Mouse (Mus musculus) layer of hippocampus, adult 9-11 months (tissue): ENCODE data around the gene Aimp2.

Source experiments
- DNase-seq: peaks from one replicate; pipeline ENCODE4 v3.0.0; 2022

Gene Aimp2

GRCm38 (mm10) chr5:143909417-143910400 is at the start of gene Aimp2, which contains the start of gene Pms2:
TSS of gene Aimp2 (minus strand) at chr5:143909847.
TSS of gene Pms2 (plus strand) at chr5:143909964.
- DNase-seq = peak; percentile 98

GRCm38 (mm10) chr5:143957101-143957500 is 47.5 kb upstream of the Aimp2 start:
- no peak for DNase-seq

- no peak for DNase-seq
These were observed 40.4 kb upstream of the Aimp2 start for GRCm38 (mm10) chr5:143950016-143950415.

GRCm38 (mm10) chr5:143948361-143948760 is 38.7 kb upstream of the Aimp2 start:
- no peak for DNase-seq

GRCm38 (mm10) chr5:143943231-143944125 is 33.8 kb upstream of the Aimp2 start:
- peak; percentile 93 for DNase-seq

DNA sequence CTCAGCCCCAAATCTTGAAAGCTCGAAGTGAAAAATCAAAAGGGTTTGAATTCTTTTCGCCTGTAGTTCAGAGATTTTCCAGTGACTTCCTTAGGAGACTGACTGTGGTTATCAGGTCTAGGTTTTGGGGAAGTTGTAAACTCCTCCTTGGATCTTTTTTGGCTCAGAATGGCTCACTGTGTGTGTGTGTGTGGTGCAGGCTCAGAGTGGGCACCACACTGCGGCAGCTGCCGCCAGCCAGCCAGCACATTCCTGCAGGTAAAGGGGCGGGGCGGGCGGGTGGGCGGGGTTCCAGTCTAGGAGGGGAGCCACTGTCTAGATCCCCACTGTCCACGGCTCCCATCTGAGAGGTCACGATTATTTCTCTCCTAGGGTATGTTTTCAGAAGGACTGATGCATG is 31.9 kb upstream of the Aimp2 start:
- no peak for DNase-seq

GRCm38 (mm10) chr5:143936156-143936555 is 26.5 kb upstream of the Aimp2 start:
- no peak for DNase-seq

DNA sequence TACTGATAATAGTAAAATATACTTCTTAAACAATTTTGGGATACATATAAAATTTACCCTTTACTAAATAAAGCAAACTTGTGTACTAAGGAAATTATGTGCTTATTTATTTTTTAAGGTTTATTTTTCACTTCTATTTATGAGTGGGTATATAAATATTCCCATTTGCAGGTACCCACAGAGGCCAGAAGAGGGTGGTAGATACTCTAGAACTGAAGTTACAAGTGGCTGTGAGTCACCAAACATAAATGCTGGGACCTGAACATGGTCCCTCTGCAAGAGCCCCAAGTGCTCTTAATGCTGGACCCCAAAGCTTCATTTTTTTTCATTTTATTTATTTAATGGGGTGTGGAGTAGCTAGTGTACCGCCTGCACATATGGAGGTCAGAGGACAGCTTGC is 24.2 kb upstream of the Aimp2 start:
- DNase-seq = no peak

GRCm38 (mm10) chr5:143933414-143933813 is 23.8 kb upstream of the Aimp2 start:
- DNase-seq = no peak

DNA sequence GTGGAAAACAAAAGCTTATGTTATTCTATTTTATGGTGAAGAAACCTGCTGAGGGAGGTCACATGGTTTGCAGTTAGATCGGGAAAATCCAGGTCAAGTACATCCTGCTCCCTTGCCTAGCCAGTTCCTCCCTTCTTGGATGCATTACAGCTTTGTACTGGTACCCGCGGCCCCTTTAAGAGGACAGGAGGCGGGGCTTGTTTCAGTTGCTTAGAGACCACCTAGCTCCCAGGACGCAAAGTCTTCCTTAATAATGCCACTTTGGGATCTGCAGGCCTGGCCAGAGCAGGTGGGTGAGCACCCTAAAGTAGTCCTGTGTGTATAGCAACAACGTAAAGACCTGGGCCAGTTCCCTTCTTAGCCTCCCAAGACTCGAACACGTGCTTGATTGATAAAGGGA is 23.2 kb upstream of the Aimp2 start, which contains the start of gene Rsph10b:
Gene Rsph10b (plus strand): TSS at position 205 of the 400 bp plus-strand sequence.
- DNase-seq = peak; percentile 38

DNA sequence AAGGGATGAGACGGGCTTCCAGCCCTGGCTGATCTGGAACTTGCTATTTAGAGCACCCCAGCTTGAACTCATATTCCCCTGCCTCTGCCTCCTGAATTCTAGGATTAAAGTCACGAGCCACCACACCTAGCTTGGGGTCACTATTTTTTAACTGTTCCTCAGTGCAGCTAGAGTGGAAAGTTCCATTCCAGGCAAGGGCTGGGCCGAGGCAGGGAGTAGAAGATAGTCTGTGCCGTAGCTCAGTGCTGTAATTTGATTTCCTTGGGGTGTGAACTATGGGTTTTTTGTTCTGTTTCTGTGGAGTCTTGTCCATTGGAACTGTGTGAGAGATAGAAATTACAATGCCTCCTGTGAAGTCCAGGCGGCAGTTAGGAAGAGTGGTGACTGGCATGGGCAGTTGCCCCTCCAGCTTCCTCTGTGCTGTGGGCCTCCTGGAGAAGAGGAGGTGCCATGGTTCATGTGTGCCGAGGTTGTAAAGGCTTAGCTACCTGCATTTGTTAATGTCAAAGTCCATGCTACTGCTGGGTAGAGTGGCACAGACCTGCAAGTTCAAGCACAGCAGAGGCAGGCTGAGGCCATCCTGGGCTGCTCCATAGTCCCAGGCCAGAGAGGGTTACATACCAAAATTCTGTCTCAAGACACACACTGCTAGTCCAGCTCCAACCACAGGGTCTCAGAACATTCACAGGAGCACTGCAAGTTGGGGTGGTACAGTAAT is 22.4 kb upstream of the Aimp2 start:
- no peak for DNase-seq

- DNase-seq = no peak
These were observed 21.0 kb upstream of the Aimp2 start for GRCm38 (mm10) chr5:143930656-143931055.

DNA sequence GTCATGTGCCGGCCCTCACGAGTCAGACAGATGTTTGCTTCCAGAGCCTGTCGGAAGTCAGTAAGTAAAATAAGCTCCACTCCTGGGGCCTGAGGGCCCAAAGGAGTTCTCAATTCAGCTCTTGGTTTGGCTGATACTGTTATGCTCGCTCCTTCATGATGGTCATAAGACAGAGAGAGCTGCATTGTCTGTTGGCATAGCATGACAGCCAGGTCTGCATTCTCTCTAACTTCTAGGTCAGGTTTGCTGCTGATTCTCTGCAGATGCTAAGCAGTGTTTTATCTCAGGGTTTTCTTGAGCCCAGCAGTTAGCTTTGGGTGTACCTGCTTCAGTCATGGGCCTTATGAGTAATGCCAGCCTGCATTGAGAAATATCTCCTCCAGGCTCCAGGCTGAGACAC is 19.6 kb upstream of the Aimp2 start:
- DNase-seq = no peak

DNA sequence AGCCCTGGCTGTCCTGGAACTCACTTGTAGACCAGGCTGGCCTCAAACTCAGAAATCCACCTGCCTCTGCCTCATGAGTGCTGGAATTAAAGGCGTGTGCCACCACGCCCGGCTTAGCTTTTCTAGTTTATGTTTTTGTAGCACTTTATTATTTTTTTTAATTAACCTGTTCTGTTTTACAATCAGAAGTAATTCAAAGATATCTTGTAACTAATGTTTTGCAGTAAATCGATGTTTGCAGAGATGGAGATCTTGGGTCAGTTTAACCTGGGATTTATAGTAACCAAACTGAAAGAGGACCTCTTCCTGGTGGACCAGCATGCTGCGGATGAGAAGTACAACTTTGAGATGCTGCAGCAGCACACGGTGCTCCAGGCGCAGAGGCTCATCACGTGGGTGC is 18.2 kb upstream of the Aimp2 start, which contains the start of gene Gm42421:
Gene Gm42421 (plus strand): TSS at position 301 of the 400 bp plus-strand sequence.
- no peak for DNase-seq

DNA sequence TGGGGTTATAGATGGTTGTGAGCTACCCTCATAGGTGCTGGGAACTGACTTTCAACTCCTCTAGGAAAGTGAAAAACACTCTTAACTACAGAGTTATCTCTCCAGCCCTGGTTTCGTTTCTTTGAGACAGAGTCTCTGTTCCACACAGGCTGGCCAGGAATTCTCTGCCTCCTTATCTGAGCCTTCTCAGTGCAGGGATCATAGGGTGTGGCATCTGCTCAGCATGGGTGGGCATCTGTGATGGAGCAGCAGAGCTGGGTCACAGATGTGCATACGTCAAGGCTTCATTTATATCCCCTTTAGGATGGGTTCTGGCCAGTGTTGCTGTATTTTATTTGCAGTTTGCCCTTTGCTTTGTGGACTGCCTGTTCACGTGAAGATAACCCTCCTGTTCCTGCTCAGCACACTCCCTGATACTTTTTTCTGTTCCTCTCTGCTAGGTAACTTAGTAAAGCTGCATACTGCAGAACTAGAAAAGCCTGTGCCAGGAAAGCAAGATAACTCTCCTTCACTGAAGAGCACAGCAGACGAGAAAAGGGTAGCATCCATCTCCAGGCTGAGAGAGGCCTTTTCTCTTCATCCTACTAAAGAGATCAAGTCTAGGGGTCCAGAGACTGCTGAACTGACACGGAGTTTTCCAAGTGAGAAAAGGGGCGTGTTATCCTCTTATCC is 15.3 kb upstream of the Aimp2 start:
- no peak for DNase-seq

DNA sequence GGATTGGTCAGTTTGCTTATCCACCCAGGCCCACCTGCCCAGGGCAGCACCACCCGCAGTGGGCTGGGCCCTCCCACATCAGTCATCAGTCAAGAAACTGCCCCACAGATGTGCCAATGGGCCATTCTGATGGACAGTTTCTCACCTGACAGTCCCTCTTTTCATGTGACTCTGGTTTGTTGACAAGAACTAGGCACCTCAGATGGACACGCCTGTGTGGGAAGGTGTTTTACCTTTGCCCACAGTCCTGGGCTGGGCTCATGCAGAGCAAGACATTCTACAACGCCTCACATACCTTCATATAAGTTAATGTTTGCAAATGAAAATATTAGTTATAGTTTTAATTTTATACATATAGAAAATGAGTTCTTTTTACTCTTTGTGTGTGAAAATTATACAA is 8.5 kb upstream of the Aimp2 start:
- no peak for DNase-seq

GRCm38 (mm10) chr5:143917418-143917817 is 7.8 kb upstream of the Aimp2 start:
- DNase-seq = no peak

GRCm38 (mm10) chr5:143916221-143916620 is 6.6 kb upstream of the Aimp2 start:
- DNase-seq = no peak

DNA sequence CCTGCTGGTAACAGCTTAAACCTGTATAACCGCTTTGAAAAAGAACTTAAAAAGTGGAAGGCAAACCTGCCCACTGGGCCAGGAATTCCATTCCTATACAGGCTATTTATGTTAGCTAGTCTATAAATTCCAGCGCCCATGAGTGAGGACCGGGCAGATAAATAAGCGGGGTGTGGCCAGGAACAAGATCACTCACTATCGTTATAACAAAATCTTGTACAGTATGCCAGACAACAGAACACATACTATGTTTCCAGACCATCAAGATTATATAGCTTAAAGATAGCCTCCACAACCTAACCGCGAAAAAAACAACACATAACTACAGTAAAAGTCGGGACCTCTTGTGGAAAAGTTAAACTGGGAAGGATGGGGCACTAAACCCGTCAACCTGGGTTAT is 721 bp downstream of the Aimp2 start:
- no peak for DNase-seq

- no peak for DNase-seq
These were observed 3.2 kb downstream of the Aimp2 start for GRCm38 (mm10) chr5:143906429-143906828.

- no peak for DNase-seq
These were observed 5.8 kb downstream of the Aimp2 start for GRCm38 (mm10) chr5:143903813-143904212.

- peak; percentile 17 for DNase-seq
These were observed 7.5 kb downstream of the Aimp2 start for GRCm38 (mm10) chr5:143902111-143902510.
